Mouse (Mus musculus) frontal cortex, postnatal 25 days (tissue): Measurements from ENCODE around the gene Klf11.
"Not testable (repeated sequence)": the region's sequence is repeated elsewhere in the genome, so short reads cannot be mapped to it uniquely, and the experiment has no call there.

ENCODE experiments used
- DNase-seq, 2 experiments: peaks; one replicate each; pipeline ENCODE4 v3.0.0; 2022; ENCODE audit warnings: low spot score in 2 of 2

The Klf11 gene

GRCm38 (mm10) chr12:24651063-24651557 is at the start of gene Klf11:
Gene Klf11, plus strand, starts transcription at chr12:24651274.
- peak; percentile 95 to 97 for DNase-seq

GRCm38 (mm10) chr12:24603266-24603665 is 47.8 kb upstream of the Klf11 start:
- DNase-seq = peak; percentile 62 to 63

GRCm38 (mm10) chr12:24606166-24606565 is 44.9 kb upstream of the Klf11 start:
- no peak for DNase-seq

GRCm38 (mm10) chr12:24612591-24612990 is 38.5 kb upstream of the Klf11 start:
- no peak for DNase-seq

- DNase-seq = no peak
Observed at GRCm38 (mm10) chr12:24614452-24615075, 36.5 kb upstream of the Klf11 start.

- no peak for DNase-seq
Observed at GRCm38 (mm10) chr12:24615140-24615539, 35.9 kb upstream of the Klf11 start.

GRCm38 (mm10) chr12:24619436-24619835 is 31.6 kb upstream of the Klf11 start:
- no peak for DNase-seq

- DNase-seq = no peak
Observed at GRCm38 (mm10) chr12:24623486-24624251, 27.4 kb upstream of the Klf11 start.

- DNase-seq = no peak
Observed at GRCm38 (mm10) chr12:24626401-24626800, 24.7 kb upstream of the Klf11 start.

GRCm38 (mm10) chr12:24627215-24627614 is 23.9 kb upstream of the Klf11 start:
- no peak for DNase-seq

- no peak for DNase-seq
Observed at GRCm38 (mm10) chr12:24630220-24630619, 20.9 kb upstream of the Klf11 start.

GRCm38 (mm10) chr12:24632404-24632803 is 18.7 kb upstream of the Klf11 start:
- DNase-seq = no peak

- DNase-seq = no peak
Observed at GRCm38 (mm10) chr12:24633753-24634191, 17.3 kb upstream of the Klf11 start.

GRCm38 (mm10) chr12:24634212-24634611 is 16.9 kb upstream of the Klf11 start:
- no peak for DNase-seq

GRCm38 (mm10) chr12:24634648-24635047 is 16.4 kb upstream of the Klf11 start:
- no peak for DNase-seq

- DNase-seq = not testable (repeated sequence)
Observed at GRCm38 (mm10) chr12:24638787-24639186, 12.3 kb upstream of the Klf11 start.

- peak; percentile 9 to 51 for DNase-seq
Observed at GRCm38 (mm10) chr12:24642370-24642802, 8.7 kb upstream of the Klf11 start.

GRCm38 (mm10) chr12:24644125-24644571 is 6.9 kb upstream of the Klf11 start:
- no peak for DNase-seq

GRCm38 (mm10) chr12:24645901-24646300 is 5.2 kb upstream of the Klf11 start:
- no peak for DNase-seq

GRCm38 (mm10) chr12:24648094-24648493 is 3.0 kb upstream of the Klf11 start:
- no peak for DNase-seq

GRCm38 (mm10) chr12:24650415-24651062 is 535 bp upstream of the Klf11 start:
- no peak for DNase-seq

- DNase-seq = peak; percentile 84 to 87
Observed at GRCm38 (mm10) chr12:24651642-24652342, 718 bp downstream of the Klf11 start.
